Mouse (Mus musculus) bone marrow macrophage, adult 2 months (primary cell): ENCODE results near the gene Tmem86b.

Experiments
- CTCF ChIP-seq: IDR thresholded peaks from 2 replicates; pipeline ENCODE4 v1.5.1; 2012; ENCODE audit warnings: low read depth, mild to moderate bottlenecking, low read length, moderate library complexity
- POLR2A ChIP-seq: IDR thresholded peaks from 2 replicates; pipeline ENCODE4 v1.6.1; 2012; ENCODE audit warnings: mild to moderate bottlenecking, low read depth, low read length, borderline replicate concordance

- no peak for TF ChIP-seq CTCF
- no peak for TF ChIP-seq POLR2A
Measured at GRCm38 (mm10) chr7:4629586-4629985, 1.6 kb downstream of the Tmem86b start.
